Mouse (Mus musculus) lung, postnatal 4 days (tissue): ENCODE measurements around the gene Wwc2.
"Not testable (repeated sequence)": the region's sequence is repeated elsewhere in the genome, so short reads cannot be mapped to it uniquely, and the experiment has no call there.

Source experiments
- DNase-seq, 2 experiments: peaks; one replicate each; pipeline ENCODE4 v3.0.0; 2021

Gene Wwc2

GRCm38 (mm10) chr8:47843651-47844050 is 147.1 kb downstream of the Wwc2 start:
- no peak for DNase-seq

- DNase-seq = no peak
These were observed 147.7 kb downstream of the Wwc2 start for GRCm38 (mm10) chr8:47843063-47843462.

- DNase-seq = no peak
These were observed 156.8 kb downstream of the Wwc2 start for GRCm38 (mm10) chr8:47833944-47834343.

- no peak for DNase-seq
These were observed 158.1 kb downstream of the Wwc2 start for GRCm38 (mm10) chr8:47832616-47833015.

- no peak for DNase-seq
These were observed 163.8 kb downstream of the Wwc2 start for GRCm38 (mm10) chr8:47826911-47827310.

GRCm38 (mm10) chr8:47825596-47825995 is 165.1 kb downstream of the Wwc2 start:
- DNase-seq = no peak

- no peak for DNase-seq
These were observed 166.5 kb downstream of the Wwc2 start, which contains the start of gene Cldn22 for GRCm38 (mm10) chr8:47824182-47824581. Gene Cldn22, plus strand, starts transcription at chr8:47824482.

- no peak for DNase-seq
These were observed 166.9 kb downstream of the Wwc2 start for GRCm38 (mm10) chr8:47823777-47824176.

- DNase-seq = not testable (repeated sequence)
These were observed 168.2 kb downstream of the Wwc2 start for GRCm38 (mm10) chr8:47822541-47822940.

GRCm38 (mm10) chr8:47821843-47822242 is 168.9 kb downstream of the Wwc2 start, which contains the start of gene Cldn24:
Gene Cldn24, plus strand, starts transcription at chr8:47822143.
- no peak for DNase-seq

GRCm38 (mm10) chr8:47820914-47821772 is 169.6 kb downstream of the Wwc2 start:
- no peak for DNase-seq

GRCm38 (mm10) chr8:47819034-47819433 is 171.7 kb downstream of the Wwc2 start:
- DNase-seq = no peak

- no peak for DNase-seq
These were observed 179.5 kb downstream of the Wwc2 start for GRCm38 (mm10) chr8:47811221-47811620.

- DNase-seq = no peak
These were observed 180.1 kb downstream of the Wwc2 start for GRCm38 (mm10) chr8:47810666-47811015.

- DNase-seq = no peak
These were observed 180.6 kb downstream of the Wwc2 start for GRCm38 (mm10) chr8:47809970-47810665.

- no peak for DNase-seq
These were observed 186.5 kb downstream of the Wwc2 start for GRCm38 (mm10) chr8:47804262-47804661.

- DNase-seq = no peak
These were observed 188.4 kb downstream of the Wwc2 start for GRCm38 (mm10) chr8:47802349-47802748.

GRCm38 (mm10) chr8:47799438-47799837 is 191.3 kb downstream of the Wwc2 start:
- DNase-seq = no peak

GRCm38 (mm10) chr8:47791986-47792385 is 198.7 kb downstream of the Wwc2 start:
- no peak for DNase-seq

- no peak for DNase-seq
These were observed 203.0 kb downstream of the Wwc2 start for GRCm38 (mm10) chr8:47787705-47788104.

- DNase-seq = no peak
These were observed 204.4 kb downstream of the Wwc2 start for GRCm38 (mm10) chr8:47786323-47786722.

- no peak for DNase-seq
These were observed 206.3 kb downstream of the Wwc2 start for GRCm38 (mm10) chr8:47784436-47784835.

GRCm38 (mm10) chr8:47783944-47784343 is 206.8 kb downstream of the Wwc2 start:
- DNase-seq = no peak

- DNase-seq = no peak
These were observed 207.2 kb downstream of the Wwc2 start for GRCm38 (mm10) chr8:47783544-47783943.
